Mouse (Mus musculus): ENCODE results near the gene Eid2b. TPM values are rescaled to one million over a fixed set of nuclear protein-coding genes. Genes with fewer than 3 reads are reported as not detected.

The Eid2b gene
- polyA plus RNA-seq, 1 experiment from 2014 or later: 9.6 TPM

DNA sequence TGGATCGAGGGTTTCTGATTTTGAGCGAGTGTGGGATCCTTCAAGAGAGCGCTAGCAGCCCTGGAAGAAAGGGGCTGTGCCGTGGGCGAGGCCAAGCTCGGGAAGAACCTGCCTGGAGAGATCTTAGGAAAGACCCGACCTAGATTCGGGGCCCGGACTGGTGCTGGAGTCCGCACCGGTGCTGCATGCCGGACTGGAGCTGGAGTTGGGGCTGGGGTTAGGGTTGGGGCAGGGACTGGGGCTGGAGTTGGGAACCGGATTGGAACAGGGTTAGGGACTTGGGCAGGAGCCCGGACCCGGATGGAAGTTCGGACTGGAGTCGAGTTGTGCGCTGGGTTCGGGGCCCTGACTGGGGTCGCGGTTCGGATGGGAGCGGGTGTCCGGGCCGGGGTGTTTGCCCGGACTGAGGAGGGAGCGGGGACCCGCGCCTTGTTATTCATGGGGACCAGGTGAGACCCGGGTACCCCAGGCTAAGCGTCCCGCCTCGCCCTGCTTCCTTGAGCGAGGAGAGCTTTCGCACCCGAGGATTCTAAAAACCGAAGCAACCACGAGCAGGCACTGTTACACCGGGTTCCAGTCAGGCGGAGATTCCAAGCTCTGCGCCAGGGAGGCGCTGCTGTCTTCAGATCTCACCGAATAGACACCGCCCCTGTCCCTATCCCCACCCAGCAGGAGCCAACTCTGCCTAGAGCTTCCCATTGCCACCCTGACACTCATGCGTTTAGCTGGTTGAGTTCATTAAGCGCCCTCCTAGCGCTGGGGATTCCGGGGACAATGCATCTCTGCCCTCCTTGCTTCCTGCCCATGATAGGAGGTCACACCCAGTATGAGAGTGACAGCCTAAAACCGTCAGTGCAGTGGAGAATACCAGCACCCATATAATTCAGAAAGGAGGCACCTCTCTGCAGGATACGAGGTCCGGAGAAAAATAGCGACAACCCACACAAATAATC, 13.4 kb downstream of the Eid2b start, which contains the start of gene Selenov:
Gene Selenov, minus strand, starts transcription at position 549 of the 953 bp plus-strand sequence.
- peak within 1 kb of the TSS; percentile 5; the same call in 1 of the 2 replicates for H3K9ac ChIP-seq (ENCODE audit: low read length)

DNA sequence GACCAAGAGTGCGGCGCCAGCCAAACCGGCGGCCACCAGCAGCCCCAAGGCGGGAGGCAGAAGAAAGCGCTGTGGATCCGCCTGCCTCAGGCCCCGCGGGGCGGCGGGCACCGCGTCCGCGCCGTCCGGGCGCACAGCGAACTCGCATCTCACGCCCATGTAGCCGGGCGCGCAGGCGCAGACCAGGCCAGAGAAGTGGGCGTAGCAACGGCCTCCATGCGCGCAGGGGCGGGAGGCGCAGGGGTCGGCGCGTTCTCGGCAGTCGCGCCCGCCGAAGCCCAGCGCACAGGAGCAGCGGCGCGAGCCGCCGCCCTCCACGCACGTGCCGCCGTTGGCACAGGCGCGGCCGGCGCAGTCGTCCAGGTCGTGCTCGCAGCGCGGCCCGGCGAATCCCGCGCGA, 16.9 kb downstream of the Eid2b start:
- H3K9ac ChIP-seq (ENCODE audit: low read length): peak overlapping the region; percentile 55
- 14% methylated on average over 51 of the region's 63 CpGs for WGBS
- peak overlapping the region; percentile 74 for H3K4me2 ChIP-seq (ENCODE audit: low read depth, low read length)
- peak overlapping the region; percentile 54 for H3K4me3 ChIP-seq (ENCODE audit: low read length)
- H3K36me3 ChIP-seq (ENCODE audit: control insufficient read depth, insufficient read depth, low read length): no peaks in the 10 kb centered on the region
- H3K27me3 ChIP-seq (ENCODE audit: control insufficient read depth, insufficient read depth, low read depth, low read length): peaks cover 68% of the 10 kb centered on the region
- no peak overlapping the region for H3K27ac ChIP-seq (ENCODE audit: low read length)
- peaks cover 9% of the 10 kb centered on the region; the same call in 1 of the 2 replicates for H3K4me1 ChIP-seq (replicated peaks; ENCODE audit: control insufficient read depth, insufficient read depth, low read length)
- peak; percentile 65 for ATAC-seq (ENCODE audit: low read depth)
- no peaks in the 10 kb centered on the region for H3K9me3 ChIP-seq (ENCODE audit: control insufficient read depth, low read length)

More for the DNA sequence above, 13.4 kb downstream of the Eid2b start, which contains the start of gene Selenov:
- Histone ChIP-seq H3K27ac (ENCODE audit: low read length) (no peak within 1 kb of the TSS), H3K27me3 (ENCODE audit: control insufficient read depth, insufficient read depth, low read depth, low read length) (peaks cover 72% of the 10 kb centered on the region), H3K9me3 (ENCODE audit: control insufficient read depth, low read length) (0 out of 2 replicates have a peak, but pooled peaks cover 3% of the 10 kb centered on the region), H3K4me1 (replicated peaks; ENCODE audit: control insufficient read depth, insufficient read depth, low read length) (peaks cover 9% of the 10 kb centered on the region; the same call in 1 of the 2 replicates), H3K36me3 (ENCODE audit: control insufficient read depth, insufficient read depth, low read length) (no peaks in the 10 kb centered on the region), H3K4me2 (ENCODE audit: low read depth, low read length) (peak within 1 kb of the TSS; percentile 51), H3K4me3 (ENCODE audit: low read length) (peak within 1 kb of the TSS; percentile 24)
- ATAC-seq (ENCODE audit: low read depth): peak; percentile 57
- WGBS: 1% methylated on average over 52 of the region's 52 CpGs

GRCm38 (mm10) chr7:28298837-28299625, 21.5 kb downstream of the Eid2b start:
- WGBS: 21% methylated on average over 43 of the region's 43 CpGs
- Histone ChIP-seq H3K9ac (ENCODE audit: low read length) (no peak overlapping the region), H3K4me3 (ENCODE audit: low read length) (no peak overlapping the region), H3K9me3 (ENCODE audit: control insufficient read depth, low read length) (no peaks in the 10 kb centered on the region), H3K27me3 (ENCODE audit: control insufficient read depth, insufficient read depth, low read depth, low read length) (peaks cover 52% of the 10 kb centered on the region), H3K4me2 (ENCODE audit: low read depth, low read length) (peak overlapping the region; percentile 19; the same call in 1 of the 2 replicates), H3K4me1 (replicated peaks; ENCODE audit: control insufficient read depth, insufficient read depth, low read length) (peaks cover 9% of the 10 kb centered on the region), H3K27ac (ENCODE audit: low read length) (no peak overlapping the region), H3K36me3 (ENCODE audit: control insufficient read depth, insufficient read depth, low read length) (no peaks in the 10 kb centered on the region)
- ATAC-seq (ENCODE audit: low read depth): peak; percentile 39; the same call in 1 of the 2 replicates

DNA sequence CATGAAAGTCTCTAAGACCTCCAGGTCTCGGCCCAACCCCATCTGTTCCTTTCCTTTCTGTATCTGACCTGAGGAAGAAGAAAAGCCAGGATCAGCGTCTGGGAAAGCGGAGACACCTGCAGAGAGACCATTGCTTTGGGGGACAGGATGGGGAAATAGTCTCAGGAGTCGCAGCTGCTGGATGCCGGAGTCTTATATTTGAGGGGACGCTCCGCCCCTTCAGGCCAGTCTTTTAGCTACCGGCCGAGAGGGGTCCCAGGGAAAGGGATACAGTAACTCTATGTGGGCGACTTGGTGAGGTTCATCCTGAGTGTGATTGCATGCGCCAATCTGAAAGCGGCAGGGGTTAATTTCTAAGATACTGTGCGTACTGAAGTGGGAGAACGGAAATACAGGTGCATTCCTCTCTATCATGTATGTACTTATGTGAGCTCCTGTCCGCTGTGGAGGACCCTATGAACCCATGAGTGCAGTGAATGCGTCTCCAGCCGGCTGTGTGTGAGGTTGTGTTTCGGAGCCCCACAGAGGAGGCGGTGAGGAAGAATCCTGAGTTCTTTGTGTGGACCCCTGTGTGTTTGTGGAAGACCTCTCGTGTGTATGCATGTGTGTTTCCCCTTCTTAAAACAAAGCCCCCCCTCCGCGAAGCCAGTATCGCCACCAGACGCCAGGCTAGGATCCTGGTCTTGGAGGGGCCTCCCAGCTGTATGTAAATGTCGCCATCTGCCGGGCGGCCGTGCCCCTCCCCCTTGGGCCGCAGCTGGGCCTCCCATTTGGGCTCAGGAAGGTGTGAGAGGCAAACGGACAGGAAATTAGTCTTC, 24.3 kb downstream of the Eid2b start, which contains the start of gene Dll3:
Gene Dll3, minus strand, starts transcription at position 623 of the 818 bp plus-strand sequence.
- peak; percentile 65; the same call in 1 of the 2 replicates for ATAC-seq (ENCODE audit: low read depth)
- peaks cover 18% of the 10 kb centered on the region for H3K36me3 ChIP-seq (ENCODE audit: control insufficient read depth, insufficient read depth, low read length)
- WGBS: 2% methylated on average over 30 of the region's 30 CpGs
- H3K4me2 ChIP-seq (ENCODE audit: low read depth, low read length): peak within 1 kb of the TSS; percentile 49
- H3K4me1 ChIP-seq (replicated peaks; ENCODE audit: control insufficient read depth, insufficient read depth, low read length): peaks cover 5% of the 10 kb centered on the region
- no peak within 1 kb of the TSS for H3K27ac ChIP-seq (ENCODE audit: low read length)
- H3K9ac ChIP-seq (ENCODE audit: low read length): peak within 1 kb of the TSS; percentile 34; the same call in 1 of the 2 replicates
- no peaks in the 10 kb centered on the region for H3K9me3 ChIP-seq (ENCODE audit: control insufficient read depth, low read length)
- H3K27me3 ChIP-seq (ENCODE audit: control insufficient read depth, insufficient read depth, low read depth, low read length): peaks cover 36% of the 10 kb centered on the region
- H3K4me3 ChIP-seq (ENCODE audit: low read length): peak within 1 kb of the TSS; percentile 26

DNA sequence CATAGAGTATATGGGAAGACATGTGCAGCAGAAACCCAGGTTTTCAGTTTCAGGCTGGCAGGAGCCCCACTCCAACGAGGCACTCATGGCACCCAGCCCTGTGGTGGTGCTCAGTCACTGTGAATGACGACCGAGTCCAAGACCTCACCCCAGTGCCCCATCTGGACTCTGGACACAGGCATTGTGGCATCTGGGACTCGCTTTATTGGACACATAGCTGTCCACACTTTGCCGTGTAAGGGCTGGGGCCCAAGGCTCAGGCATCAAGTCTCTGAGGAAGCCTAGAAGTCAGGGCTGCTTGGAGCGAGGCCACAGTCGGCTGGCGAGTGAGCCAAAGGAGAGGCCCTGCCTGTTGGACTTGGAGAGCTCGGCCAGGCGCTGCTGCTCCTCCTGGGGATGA, 28.1 kb downstream of the Eid2b start:
- Histone ChIP-seq H3K9me3 (ENCODE audit: control insufficient read depth, low read length) (no peaks in the 10 kb centered on the region), H3K4me1 (replicated peaks; ENCODE audit: control insufficient read depth, insufficient read depth, low read length) (peaks cover 7% of the 10 kb centered on the region), H3K4me2 (ENCODE audit: low read depth, low read length) (no peak overlapping the region), H3K36me3 (ENCODE audit: control insufficient read depth, insufficient read depth, low read length) (peaks cover 37% of the 10 kb centered on the region), H3K27ac (ENCODE audit: low read length) (no peak overlapping the region), H3K27me3 (ENCODE audit: control insufficient read depth, insufficient read depth, low read depth, low read length) (peaks cover 14% of the 10 kb centered on the region), H3K9ac (ENCODE audit: low read length) (no peak overlapping the region), H3K4me3 (ENCODE audit: low read length) (no peak overlapping the region)
- 90% methylated on average over 10 of the region's 10 CpGs for WGBS
- ATAC-seq (ENCODE audit: low read depth): no peak

DNA sequence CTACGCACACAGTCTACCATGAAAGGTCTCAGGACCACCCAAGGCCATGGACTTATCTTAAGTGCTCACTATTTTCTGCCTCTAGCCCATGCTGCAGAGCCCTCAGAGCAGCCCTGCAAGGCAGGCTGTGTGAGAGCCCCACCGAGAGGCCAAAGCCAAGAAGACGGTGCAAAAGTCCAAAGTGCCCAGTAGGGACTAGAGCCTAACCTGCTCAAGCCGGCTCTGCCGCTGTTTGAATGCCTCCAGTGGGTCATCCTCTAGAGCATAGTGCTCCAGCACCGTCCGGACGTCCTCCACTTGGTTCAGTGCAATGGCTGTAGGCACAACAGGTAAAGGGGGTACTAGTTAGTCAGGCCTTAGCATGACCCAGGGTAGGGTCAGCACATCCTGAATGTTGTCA, 28.7 kb downstream of the Eid2b start:
- ATAC-seq (ENCODE audit: low read depth): no peak
- Histone ChIP-seq H3K9ac (ENCODE audit: low read length) (no peak overlapping the region), H3K36me3 (ENCODE audit: control insufficient read depth, insufficient read depth, low read length) (peaks cover 37% of the 10 kb centered on the region), H3K27me3 (ENCODE audit: control insufficient read depth, insufficient read depth, low read depth, low read length) (peaks cover 8% of the 10 kb centered on the region), H3K9me3 (ENCODE audit: control insufficient read depth, low read length) (no peaks in the 10 kb centered on the region), H3K27ac (ENCODE audit: low read length) (no peak overlapping the region), H3K4me2 (ENCODE audit: low read depth, low read length) (no peak overlapping the region), H3K4me3 (ENCODE audit: low read length) (no peak overlapping the region), H3K4me1 (replicated peaks; ENCODE audit: control insufficient read depth, insufficient read depth, low read length) (peaks cover 13% of the 10 kb centered on the region)
- WGBS: 94% methylated on average over 8 of the region's 8 CpGs

DNA sequence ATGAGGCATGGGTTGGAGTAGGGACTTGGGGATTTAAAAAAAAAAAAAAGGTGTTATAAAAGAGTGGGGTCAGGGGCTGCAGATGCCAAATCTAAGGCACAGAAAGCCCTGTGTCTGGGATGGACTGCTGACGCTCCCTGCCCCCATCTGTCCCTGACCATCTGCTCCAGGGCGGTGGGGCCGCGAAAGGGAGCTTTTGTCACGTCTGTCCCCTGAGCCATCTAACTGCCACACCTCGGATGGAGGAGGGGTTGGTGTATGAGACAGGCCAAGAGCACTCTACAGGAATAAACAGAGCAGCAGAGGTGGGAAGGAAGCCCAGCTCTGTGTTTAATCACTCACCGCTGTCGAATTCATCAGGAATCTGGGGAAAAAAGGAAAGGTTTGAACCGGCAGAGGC, 32.2 kb downstream of the Eid2b start:
- H3K9me3 ChIP-seq (ENCODE audit: control insufficient read depth, low read length): no peaks in the 10 kb centered on the region
- no peak overlapping the region for H3K27ac ChIP-seq (ENCODE audit: low read length)
- H3K4me2 ChIP-seq (ENCODE audit: low read depth, low read length): no peak overlapping the region
- peaks cover 41% of the 10 kb centered on the region for H3K36me3 ChIP-seq (ENCODE audit: control insufficient read depth, insufficient read depth, low read length)
- no peak overlapping the region for H3K9ac ChIP-seq (ENCODE audit: low read length)
- no peak overlapping the region for H3K4me3 ChIP-seq (ENCODE audit: low read length)
- no peak for ATAC-seq (ENCODE audit: low read depth)
- H3K27me3 ChIP-seq (ENCODE audit: control insufficient read depth, insufficient read depth, low read depth, low read length): no peaks in the 10 kb centered on the region
- peaks cover 9% of the 10 kb centered on the region for H3K4me1 ChIP-seq (replicated peaks; ENCODE audit: control insufficient read depth, insufficient read depth, low read length)
- WGBS: 50% methylated on average over 9 of the region's 9 CpGs

DNA sequence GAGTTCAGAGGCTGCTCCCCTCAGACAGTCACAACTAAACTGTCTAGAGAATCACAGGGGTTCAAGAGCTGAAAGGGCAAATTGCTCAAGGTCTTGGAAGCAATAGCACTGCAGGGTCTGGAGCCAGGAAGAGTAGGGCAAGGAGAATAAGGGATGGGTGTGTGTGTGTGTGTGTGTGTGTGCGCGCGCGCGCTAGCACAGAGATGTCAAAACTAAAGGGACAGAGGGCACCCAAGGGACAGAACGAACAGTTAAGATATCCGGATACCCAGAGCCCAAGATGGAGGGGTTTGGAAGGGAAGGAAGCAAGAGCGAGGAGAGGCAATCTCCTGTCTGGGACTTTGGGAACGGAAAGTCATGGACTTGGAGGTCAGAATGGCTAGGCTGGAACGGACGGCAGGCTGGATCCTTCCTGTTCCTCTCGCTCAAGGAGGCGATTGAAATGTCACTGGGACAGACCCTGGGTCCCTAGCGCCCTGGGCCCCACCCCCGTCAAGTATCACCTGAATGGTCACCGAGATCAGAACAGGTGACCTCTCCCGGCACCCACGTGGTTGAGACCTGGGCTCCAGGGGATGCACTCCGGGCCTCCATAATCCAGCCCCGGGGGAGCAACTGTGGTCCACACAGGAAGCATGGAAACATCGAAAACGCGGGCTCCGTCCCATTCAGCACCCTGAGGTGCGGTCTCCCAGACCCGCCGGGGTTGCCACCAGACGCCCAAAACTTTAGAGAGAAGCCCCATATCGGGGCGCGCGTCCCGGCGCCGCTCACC, 33.8 kb downstream of the Eid2b start:
- WGBS: 5% methylated on average over 35 of the region's 35 CpGs
- Histone ChIP-seq H3K36me3 (ENCODE audit: control insufficient read depth, insufficient read depth, low read length) (peaks cover 43% of the 10 kb centered on the region), H3K4me1 (replicated peaks; ENCODE audit: control insufficient read depth, insufficient read depth, low read length) (peaks cover 9% of the 10 kb centered on the region), H3K9ac (ENCODE audit: low read length) (peak overlapping the region; percentile 94), H3K9me3 (ENCODE audit: control insufficient read depth, low read length) (no peaks in the 10 kb centered on the region), H3K4me2 (ENCODE audit: low read depth, low read length) (peak overlapping the region; percentile 86), H3K4me3 (ENCODE audit: low read length) (peak overlapping the region; percentile 95), H3K27ac (ENCODE audit: low read length) (0 out of 2 replicates have a peak overlapping the region, but pooled peaks have one; percentile 46), H3K27me3 (ENCODE audit: control insufficient read depth, insufficient read depth, low read depth, low read length) (no peaks in the 10 kb centered on the region)
- ATAC-seq (ENCODE audit: low read depth): peak; percentile 59

All from lung, embryonic 16.5 days (tissue).